ENCODE assay signal across 9 mouse cellular contexts in the genomic region with DNA sequence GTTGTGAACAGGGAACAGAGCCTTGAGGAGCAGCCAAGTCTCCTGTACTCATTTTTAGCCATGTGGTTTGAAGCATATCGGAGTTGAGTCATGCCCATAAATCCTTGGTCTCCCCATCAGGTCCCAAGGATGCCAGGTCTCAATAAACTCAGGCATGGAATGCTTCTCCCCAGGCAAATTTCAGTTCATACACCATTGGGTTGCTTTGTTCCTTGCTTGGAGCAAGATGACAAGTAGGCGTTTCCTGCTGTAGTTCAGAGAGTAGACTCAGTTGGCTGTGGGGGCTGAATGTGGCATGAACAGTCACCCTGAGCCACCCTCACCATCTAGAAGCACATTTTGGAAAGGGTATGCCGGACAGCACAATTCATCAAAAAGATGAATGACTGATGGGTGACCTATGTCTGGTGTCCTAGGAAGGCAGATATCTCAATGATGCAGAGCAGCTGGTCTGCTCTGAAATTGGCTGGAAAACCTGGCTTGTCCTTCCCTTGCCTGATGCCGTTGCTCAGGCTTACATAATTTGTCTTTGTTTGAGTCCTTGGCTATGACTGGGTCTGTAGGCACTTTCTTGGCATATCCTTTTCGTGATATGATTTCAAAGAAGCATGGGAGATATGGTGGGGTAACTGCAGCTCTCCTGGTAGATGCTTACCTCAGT.
DNase-seq lines count a peak whose midpoint lies in the region; ATAC-seq lines count a peak whose summit lies in the region.
"Had no signal": no experiment of that assay in that cellular context is flagged by ENCODE, and none has a peak within 500 bp of the region (broad histone marks: within the 10 kb centered on the region; RNA-seq: fewer than 3 reads in every experiment).

No protein-coding gene starts in this region.

- H3K4me2 ChIP-seq in hindbrain, embryonic 16.5 days (ENCODE audit: low read length) = no peak overlapping the region
- H3K4me2 ChIP-seq in hindbrain, embryonic 12.5 days (replicated peaks) = no peak overlapping the region

- peaks cover 6% of the 10 kb centered on the region for H3K4me1 ChIP-seq in hindbrain, embryonic 16.5 days (ENCODE audit: control insufficient read depth, insufficient read depth, low read depth, low read length)
- peaks cover 10% of the 10 kb centered on the region for H3K4me1 ChIP-seq in hindbrain, embryonic 12.5 days
- H3K4me1 ChIP-seq: megakaryocyte, embryonic 14.5 days had no signal

- no peaks in the 10 kb centered on the region for H3K36me3 ChIP-seq in hindbrain, embryonic 16.5 days (ENCODE audit: control insufficient read depth, insufficient read depth, low read length)
- no peaks in the 10 kb centered on the region for H3K36me3 ChIP-seq in hindbrain, embryonic 12.5 days

- no peak overlapping the region for H3K9ac ChIP-seq in hindbrain, embryonic 16.5 days (ENCODE audit: low read depth, low read length)
- H3K9ac ChIP-seq in hindbrain, embryonic 12.5 days = no peak overlapping the region

- no peak overlapping the region for H3K4me3 ChIP-seq in hindbrain, embryonic 16.5 days (ENCODE audit: low read length)
- H3K4me3 ChIP-seq in hindbrain, embryonic 12.5 days = no peak overlapping the region
- H3K4me3 ChIP-seq: megakaryocyte, embryonic 14.5 days had no signal

- peak; percentile 67; the same call in 1 of the 2 replicates for ATAC-seq in hindbrain, embryonic 16.5 days
- ATAC-seq in hindbrain, embryonic 12.5 days (ENCODE audit: low FRiP score) = no peak
- no peak for ATAC-seq in erythroblast, adult 5-6 weeks (replicated peaks; ENCODE audit: low FRiP score, poor library complexity, severe bottlenecking)
- no peak for ATAC-seq in monocyte, adult 5-6 weeks (replicated peaks; ENCODE audit: insufficient number of reproducible peaks, low FRiP score, low TSS enrichment, poor library complexity, severe bottlenecking)

- H3K27me3 ChIP-seq in hindbrain, embryonic 16.5 days (replicated peaks; ENCODE audit: control insufficient read depth, insufficient read depth, low read length) = no peaks in the 10 kb centered on the region
- peaks cover 9% of the 10 kb centered on the region; the same call in 1 of the 2 replicates for H3K27me3 ChIP-seq in hindbrain, embryonic 12.5 days
- H3K27me3 ChIP-seq: megakaryocyte, embryonic 14.5 days had no signal

- H3K27ac ChIP-seq in hindbrain, embryonic 16.5 days (ENCODE audit: low read depth, low read length) = no peak overlapping the region
- H3K27ac ChIP-seq in hindbrain, embryonic 12.5 days = no peak overlapping the region

- peak; percentile 83 to 93 for DNase-seq in adrenal gland, adult (ENCODE audit: inconsistent age in 2 of 2, low spot score in 1 of 2)
- peak; percentile 31 to 49 for DNase-seq in cerebellum, postnatal 14 days
- peak; percentile 7 to 23 for DNase-seq in lung, adult 18-20 months
- no peak for DNase-seq in T-cell, adult 2 months (ENCODE audit: low spot score)

- no peaks in the 10 kb centered on the region for H3K9me3 ChIP-seq in hindbrain, embryonic 16.5 days (ENCODE audit: control insufficient read depth, low read length)
- no peaks in the 10 kb centered on the region for H3K9me3 ChIP-seq in hindbrain, embryonic 12.5 days (replicated peaks)
- H3K9me3 ChIP-seq: megakaryocyte, embryonic 14.5 days had no signal

- WGBS in hindbrain, embryonic 16.5 days = 67% methylated on average over 5 of the region's 5 CpGs
- WGBS in hindbrain, embryonic 12.5 days = 69% methylated on average over 5 of the region's 5 CpGs
